23 mouse cellular contexts compared by ENCODE assay signal in genomic region chr12:8472051-8472450, GRCm38 (mm10).
"Had no signal": no experiment of that assay in that cellular context is flagged by ENCODE, and none has a peak within 500 bp of the region (broad histone marks: within the 10 kb centered on the region; RNA-seq: fewer than 3 reads in every experiment).

No protein-coding gene starts in this region.

- H3K27me3 ChIP-seq: embryonic facial prominence, embryonic 12.5 days; embryonic facial prominence, embryonic 13.5 days; embryonic facial prominence, embryonic 15.5 days; forebrain, embryonic 12.5 days; forebrain, embryonic 13.5 days; forebrain, embryonic 15.5 days had no signal

- H3K36me3 ChIP-seq: embryonic facial prominence, embryonic 10.5 days; embryonic facial prominence, embryonic 12.5 days; embryonic facial prominence, embryonic 13.5 days; embryonic facial prominence, embryonic 15.5 days; forebrain, embryonic 10.5 days; forebrain, embryonic 12.5 days; forebrain, embryonic 15.5 days had no signal

- H3K9me3 ChIP-seq: embryonic facial prominence, embryonic 10.5 days; embryonic facial prominence, embryonic 12.5 days; embryonic facial prominence, embryonic 13.5 days; embryonic facial prominence, embryonic 15.5 days; forebrain, embryonic 10.5 days; forebrain, embryonic 12.5 days; forebrain, embryonic 13.5 days; forebrain, embryonic 15.5 days had no signal

- H3K4me3 ChIP-seq: embryonic facial prominence, embryonic 10.5 days; embryonic facial prominence, embryonic 12.5 days; embryonic facial prominence, embryonic 13.5 days; embryonic facial prominence, embryonic 15.5 days; erythroblast, embryonic 14.5 days; forebrain, embryonic 10.5 days; forebrain, embryonic 12.5 days; forebrain, embryonic 13.5 days; forebrain, embryonic 15.5 days; gastrocnemius, adult 2 months had no signal

- H3K4me1 ChIP-seq: embryonic facial prominence, embryonic 12.5 days had no signal

- DNase-seq: cerebellum, adult 18-20 months; cerebellum, adult 2 months; cerebellum, adult 8-10 months; cerebellum, adult 9-10 months; cerebellum, adult 9-11 months; cerebellum, postnatal 36 days; embryo, embryonic 11 days; gastrocnemius, adult 2 months; gastrocnemius, postnatal 10 days; gastrocnemius, postnatal 14 days; gastrocnemius, postnatal 25 days; gastrocnemius, postnatal 36 days; heart, adult 11 months had no signal

- H3K9ac ChIP-seq: embryonic facial prominence, embryonic 12.5 days; embryonic facial prominence, embryonic 13.5 days; embryonic facial prominence, embryonic 15.5 days; forebrain, embryonic 12.5 days; forebrain, embryonic 13.5 days; forebrain, embryonic 15.5 days; forebrain, postnatal 0 days had no signal

- H3K4me2 ChIP-seq: embryonic facial prominence, embryonic 12.5 days; embryonic facial prominence, embryonic 13.5 days; embryonic facial prominence, embryonic 15.5 days; forebrain, embryonic 12.5 days; forebrain, embryonic 13.5 days; forebrain, embryonic 15.5 days had no signal

- H3K27ac ChIP-seq: embryonic facial prominence, embryonic 10.5 days; embryonic facial prominence, embryonic 12.5 days; embryonic facial prominence, embryonic 13.5 days; forebrain, embryonic 10.5 days; forebrain, embryonic 12.5 days; forebrain, embryonic 13.5 days; gastrocnemius, adult 2 months had no signal
